Mouse (Mus musculus): ENCODE measurements around the gene 2010300C02Rik.
A peak's percentile ranks its signal among the peaks of the same experiment; 100 is the strongest.

2010300C02Rik gene

DNA sequence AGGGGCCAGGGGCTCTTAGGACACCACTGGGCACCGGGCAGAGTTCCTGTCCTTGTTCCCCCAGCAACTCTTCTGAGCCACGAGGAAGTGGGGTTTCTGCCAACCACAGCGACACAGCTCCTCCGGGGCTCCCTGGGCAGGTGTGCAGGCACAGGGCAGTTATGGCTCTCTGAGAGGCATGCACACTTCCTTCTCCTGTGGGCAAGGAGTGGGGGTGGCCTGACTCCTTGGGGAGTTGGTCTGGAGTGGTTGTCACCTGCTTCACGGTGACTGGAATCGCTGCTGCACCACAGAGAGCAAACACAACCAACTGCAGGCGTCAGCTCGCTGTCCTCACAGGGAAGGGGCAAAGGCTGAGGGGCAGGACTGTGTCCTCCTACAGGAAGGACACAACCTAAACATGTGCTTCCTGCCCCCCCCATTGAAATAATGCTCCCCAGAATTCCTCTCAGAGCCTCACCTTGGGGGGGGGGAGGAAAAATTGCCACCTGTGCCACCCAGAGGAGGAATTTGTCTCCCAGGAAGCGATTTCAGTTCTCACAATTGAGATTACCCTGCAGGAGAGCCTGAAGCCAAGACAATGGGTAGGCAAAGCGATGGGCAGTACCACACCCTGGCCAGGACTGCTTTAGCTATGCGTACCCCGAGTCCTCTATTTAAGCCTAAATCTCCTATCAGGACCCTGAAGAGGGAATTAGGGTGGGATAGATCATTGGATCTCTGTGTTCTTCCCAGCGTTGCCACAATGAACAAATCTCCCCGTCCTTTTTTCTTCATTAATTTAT, 54.2 kb downstream of the 2010300C02Rik start:
- no peak for DNase-seq

DNA sequence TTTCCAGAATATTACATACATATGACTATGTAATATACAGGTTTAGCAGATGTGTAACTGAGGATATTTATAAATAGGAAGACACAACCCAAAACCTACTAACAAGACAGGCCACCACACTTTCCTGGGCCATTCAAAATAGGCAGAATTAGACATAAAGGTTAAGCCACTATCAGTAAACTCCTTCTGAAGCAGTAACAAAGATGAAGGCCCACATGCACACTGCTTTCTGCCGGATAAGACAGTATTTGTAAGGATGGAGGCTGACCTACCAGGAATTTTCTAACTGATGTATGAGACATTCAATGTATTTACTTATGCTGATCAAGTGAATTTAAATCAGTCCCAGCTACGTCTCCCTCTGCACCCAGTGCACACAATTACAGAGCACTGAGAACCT, 55.4 kb downstream of the 2010300C02Rik start:
- no peak for DNase-seq

DNA sequence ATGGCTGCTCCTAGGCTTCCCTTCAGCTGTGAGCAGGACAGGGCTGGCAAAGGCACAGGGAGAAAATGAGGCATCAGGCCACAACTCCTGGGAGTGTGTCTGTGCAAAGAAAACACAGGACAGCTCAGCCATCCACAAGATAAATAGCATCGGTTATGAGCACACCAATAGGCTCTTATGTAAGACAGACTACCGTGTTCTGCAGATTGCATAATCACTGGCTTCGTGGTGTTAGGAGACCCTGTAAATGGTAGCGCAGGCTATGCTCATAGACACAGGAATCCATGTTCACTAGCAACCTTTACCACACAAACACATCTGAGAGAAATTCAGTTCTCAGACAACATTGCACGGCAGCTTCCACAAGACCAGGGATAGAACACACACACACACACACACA, 56.3 kb downstream of the 2010300C02Rik start:
- no peak for DNase-seq

DNA sequence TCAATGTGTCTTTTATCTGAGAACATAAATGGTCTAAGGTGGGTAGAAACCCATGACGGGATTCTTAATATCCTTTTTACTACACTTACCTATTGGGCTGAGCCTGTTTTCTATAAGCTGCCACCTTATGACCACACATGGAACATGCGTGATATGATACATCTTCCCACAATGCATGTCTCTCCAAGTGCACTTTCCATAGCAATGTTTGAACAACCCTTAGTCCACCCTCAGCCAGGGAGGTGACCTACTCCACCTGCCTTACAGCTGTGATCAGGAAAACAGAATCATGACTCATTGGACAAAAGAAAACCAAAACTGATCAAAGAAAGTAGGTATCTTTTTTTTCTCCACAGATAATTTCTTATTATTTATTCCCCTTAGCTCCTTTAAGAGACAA, 63.9 kb downstream of the 2010300C02Rik start:
- no peak for DNase-seq

DNA sequence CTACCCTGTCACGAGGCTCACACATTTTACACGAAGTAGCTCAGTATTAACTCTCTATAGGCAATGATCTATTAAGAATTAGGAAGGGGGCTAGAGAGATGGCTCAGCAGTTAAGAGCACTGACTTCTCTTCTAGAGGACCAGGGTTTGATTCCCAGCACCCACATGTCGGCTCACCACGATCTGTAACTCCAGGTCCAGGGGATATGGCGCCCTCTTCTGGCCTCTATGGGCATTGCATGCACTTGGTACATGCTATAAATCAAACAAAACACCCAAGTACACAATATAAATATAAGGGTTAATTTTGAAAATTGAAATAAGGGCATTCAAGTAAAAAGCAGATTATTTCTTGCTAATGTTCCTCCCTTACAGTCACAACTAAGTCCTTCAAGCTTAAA, 65.9 kb downstream of the 2010300C02Rik start:
- no peak for DNase-seq

DNA sequence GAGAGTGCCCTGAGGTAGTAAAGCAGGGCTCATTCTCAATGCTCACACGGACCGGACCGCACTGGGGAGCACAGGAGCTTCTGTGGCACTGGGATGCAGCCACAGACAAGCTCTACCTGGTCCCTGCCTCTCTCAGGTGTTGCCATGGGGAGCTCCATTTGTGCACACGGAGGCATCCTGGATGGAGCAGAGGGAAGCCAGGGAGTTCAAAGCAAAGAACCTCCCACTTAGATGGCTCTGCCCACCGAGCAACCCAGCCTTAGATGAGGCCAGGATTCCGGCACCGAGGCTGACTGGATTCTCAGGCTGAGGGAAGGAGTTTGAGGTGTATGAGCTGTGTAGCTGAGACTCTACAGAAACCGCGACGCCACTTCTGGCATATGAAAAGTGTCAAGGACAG, 72.8 kb downstream of the 2010300C02Rik start:
- DNase-seq, result no peak

DNA sequence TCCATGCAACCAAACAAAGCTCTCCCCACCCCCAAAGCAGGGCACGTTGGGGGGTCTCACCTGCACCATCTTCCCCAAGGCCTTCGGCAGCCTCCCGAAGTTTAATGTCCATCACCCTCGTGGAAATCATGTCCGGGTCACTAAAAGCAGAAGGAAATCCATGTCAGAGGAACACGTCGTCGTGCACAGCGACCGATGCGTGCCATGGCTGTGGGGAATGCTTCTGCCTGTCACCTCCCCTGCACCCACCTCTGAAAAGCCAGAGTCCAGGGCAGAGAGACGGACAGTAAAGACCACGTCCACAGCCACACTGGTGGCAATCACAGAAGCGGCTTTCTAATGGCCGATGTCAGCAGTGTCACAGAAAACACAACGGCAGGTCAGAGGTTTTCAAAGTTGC, 75.4 kb downstream of the 2010300C02Rik start:
- no peak for DNase-seq

DNA sequence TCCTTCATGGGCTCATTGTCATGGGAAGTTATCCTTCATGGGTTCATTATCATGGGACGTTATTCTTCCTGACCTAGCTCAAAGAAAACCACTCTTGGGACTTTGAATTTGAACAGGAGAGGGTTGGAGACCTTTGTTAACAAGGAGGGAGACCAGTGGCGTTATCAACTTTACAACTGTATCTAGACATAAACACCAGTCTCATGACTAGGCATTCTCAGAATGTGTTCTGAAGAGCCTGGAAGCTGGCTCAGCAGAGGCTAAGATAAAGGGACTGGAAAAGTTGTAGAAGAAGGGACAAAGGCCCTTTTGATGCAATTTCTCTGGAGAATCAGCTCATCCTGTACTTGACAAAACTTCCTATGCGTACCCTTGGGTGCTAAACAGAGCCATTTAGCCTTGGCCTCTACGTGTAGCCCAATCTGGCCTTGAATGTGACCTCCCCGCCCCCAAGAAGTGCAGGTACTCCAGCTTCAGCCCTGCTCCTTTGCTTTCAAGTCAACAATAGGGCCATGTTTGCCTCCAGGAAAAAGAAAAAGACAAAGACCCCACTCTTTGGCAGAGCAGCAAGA, 76.0 kb downstream of the 2010300C02Rik start:
- no peak for DNase-seq

DNA sequence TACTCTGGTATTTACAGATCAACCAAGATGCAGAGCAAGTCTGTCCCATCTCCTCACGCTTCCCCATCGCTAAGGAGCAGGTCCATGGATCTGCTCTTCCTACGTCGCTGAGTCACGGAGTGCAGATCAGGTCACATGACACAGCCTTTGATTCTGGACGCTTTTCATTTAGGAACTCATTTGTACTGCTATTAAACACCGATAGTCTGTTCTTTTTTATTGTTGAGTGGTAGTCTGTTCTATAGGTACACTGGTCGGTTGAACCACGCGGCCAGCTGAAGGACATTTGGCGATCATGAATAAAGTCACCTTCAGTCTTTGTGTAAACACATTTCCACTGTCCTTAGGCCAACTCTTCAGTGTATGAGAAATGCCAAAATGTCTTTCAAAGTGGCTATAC, 78.5 kb downstream of the 2010300C02Rik start:
- DNase-seq, result no peak

DNA sequence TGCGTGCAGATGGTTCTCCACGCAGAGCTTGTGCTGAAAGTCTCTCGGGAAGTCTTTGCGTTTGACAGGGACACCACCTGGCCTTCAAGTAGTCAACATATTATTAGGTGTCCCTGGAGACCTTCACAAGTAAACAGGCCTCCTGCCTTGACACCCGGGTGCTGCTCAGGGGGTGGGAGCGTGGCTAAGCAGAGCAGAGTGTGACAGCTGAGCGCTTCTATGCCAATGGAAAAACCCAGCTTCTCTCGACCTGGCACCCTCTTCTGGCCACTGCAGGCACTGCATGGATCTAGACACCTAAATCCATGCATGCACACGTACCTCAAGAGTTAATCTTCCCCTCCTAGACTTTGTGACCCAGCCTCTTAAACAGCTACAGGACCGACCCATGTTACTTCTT, 80.8 kb downstream of the 2010300C02Rik start:
- DNase-seq, result peak; percentile 87 to 88

DNA sequence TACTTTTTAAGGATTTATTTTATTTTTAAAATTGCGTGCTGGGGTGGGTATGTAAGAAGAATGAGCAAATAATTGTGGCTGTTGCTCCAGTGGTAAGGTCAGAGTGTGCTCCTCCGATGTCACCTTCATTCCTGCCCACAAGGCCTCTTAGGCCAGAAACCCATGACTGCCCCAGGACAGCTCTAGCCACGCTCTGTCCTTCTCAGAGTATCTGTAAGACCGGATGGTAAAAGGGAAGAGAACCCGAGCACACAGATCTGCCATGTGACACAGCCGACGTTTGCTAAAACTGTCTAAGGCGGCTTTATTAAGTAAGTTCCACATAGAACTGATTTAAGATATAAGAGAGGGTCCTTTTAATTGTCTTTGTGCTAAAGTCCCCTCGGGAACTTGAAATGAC, 81.3 kb downstream of the 2010300C02Rik start:
- DNase-seq, result no peak

DNA sequence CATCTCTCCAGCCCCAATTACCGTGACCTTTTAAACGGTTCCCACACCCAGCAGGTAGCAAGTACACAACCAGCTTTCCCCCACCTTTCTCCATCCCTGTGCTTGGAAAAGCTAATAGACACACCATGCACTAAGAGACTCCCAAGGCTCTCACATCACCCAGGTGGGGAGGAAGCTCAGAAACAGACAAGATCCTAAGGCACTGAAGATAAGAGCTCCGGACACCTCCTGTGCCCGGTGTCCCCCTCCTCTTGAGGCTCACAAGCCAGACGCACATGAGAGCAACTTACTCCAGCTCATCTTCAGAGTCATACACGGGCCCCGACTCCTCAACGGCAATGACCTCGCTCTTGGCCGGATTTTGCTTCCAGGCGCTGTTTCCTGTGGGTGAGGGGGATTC, 82.3 kb downstream of the 2010300C02Rik start:
- DNase-seq, result no peak

DNA sequence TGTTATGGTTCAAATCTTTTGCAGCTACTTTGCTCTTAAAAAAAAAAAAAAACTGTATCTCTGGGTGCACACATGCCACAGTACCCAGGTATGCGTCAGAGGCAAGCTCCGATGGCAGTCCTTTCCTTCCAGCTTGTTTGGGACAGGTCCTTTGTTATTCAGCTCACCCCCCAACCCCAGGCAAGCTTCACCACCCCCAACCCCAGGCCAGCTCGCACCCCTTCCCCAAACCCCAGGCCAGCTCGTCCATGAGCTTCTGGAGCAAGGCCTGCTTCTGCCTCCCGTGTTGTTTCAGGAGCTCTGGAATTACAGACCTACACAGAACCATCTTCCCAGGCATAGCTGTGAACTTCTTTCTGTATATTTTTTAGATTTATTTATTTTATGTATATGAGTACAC, 83.1 kb downstream of the 2010300C02Rik start:
- no peak for DNase-seq

DNA sequence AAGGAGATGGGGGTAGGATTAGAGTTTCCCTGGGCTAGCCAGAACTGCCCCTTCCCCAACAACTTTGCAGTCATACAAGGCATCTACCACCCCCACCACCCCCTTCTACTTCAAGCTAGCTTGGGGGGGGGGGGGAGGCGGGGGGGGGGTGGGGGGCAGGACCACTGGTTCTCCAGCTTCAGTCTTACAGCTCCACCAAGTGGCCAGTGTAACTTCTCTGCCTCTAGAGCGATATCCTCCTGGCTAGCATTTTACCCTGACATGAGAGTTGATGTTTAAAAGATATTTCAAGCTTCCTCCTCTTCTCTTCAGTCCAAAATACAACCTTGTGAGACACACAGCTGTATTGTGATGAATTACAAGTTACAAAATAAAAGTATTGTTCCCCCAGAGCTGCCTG, 83.7 kb downstream of the 2010300C02Rik start:
- DNase-seq, result peak; percentile 25 to 39

DNA sequence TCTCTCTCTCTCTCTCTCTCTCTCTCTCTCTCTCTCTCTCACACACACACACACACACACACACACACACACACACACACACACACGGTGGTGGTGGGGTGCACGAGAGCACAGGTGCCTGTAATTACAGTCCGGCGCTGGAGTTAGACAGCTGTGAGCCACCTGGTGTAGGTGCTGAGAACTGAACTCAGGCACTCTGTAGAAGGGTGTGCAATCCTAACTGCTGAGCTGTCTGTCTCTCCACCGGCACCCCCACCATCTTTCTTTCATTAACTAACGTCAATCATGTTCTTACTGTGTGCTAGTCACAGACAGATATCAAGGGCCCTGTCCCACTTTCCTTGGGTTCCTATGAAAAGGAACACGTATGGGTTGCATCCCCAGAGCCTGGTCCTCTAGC, 84.2 kb downstream of the 2010300C02Rik start:
- DNase-seq, result no peak

DNA sequence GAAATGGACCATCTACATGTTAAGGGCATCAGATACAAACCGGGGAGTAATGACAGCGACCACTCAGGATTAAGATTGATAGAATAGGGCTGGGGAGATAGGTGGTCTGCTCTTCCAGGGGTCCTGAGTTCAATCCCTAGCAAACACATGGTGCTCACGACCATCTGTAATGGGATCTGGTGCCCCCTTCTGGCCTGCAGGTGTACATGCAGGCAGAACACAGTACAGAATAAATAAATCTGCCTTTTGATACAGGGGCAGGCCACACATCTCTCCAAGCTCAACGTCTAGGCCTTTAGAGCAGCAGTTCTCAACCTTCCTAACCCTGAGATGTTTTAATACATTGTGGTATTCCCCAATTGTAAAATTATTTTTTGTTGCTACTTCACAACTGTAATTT, 85.2 kb downstream of the 2010300C02Rik start:
- DNase-seq, result peak; percentile 49 to 72

DNA sequence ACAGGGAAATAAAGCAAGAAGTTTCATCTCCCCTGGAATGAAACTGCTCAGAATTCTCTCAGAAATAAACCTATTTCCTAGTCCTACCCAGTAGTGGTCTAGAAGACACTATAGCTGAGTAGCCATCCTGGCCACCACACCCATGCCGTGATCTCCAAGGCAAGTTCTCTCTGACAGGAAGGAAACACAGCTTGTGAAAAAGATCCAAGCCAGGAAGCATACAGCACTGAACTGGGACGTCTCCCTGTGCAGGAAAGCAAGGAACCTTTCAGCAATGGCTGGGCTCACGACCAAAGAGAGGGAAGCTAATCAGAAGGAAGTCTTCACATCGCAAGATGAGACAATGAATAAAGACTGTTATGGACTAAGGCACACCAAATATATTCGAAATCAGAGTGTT, 86.4 kb downstream of the 2010300C02Rik start:
- DNase-seq, result no peak

DNA sequence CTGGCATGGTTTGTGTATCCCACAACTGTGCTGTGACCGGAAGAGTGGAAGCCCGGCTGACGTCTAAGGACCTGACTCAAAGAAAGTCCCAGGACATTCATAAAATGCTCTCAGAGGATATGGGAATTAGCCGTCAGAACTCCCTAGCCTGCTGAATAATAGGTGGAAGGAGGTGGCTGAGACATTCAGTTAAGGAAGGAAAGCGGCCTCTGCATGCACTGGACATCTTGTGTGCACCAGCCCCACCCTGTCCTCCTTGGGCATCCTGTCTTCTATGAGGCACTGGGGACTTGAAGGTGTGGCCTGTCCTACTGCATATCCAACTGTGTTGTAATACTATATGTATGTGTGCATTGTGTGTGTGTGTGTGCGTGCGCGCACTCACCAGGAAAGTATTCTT, 87.5 kb downstream of the 2010300C02Rik start:
- no peak for DNase-seq

DNA sequence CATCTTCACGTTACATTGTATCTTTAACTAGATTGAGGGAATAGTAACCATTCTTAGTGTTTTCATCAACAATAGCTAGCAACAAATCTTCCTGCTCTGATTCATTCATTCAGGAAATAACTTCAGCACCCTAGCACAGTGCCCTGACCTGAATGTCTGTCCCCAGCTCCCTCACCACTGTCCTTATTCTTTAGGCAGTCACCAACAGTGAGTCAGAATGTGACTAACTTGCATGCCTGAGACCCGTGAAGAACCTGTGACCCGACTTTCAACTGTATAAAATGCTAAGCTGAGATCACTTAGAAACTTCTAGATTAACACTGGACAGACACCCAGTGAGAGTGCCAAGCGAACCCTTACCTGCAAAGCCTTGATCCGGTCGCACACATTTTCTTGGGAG, 88.4 kb downstream of the 2010300C02Rik start:
- DNase-seq, result no peak

DNA sequence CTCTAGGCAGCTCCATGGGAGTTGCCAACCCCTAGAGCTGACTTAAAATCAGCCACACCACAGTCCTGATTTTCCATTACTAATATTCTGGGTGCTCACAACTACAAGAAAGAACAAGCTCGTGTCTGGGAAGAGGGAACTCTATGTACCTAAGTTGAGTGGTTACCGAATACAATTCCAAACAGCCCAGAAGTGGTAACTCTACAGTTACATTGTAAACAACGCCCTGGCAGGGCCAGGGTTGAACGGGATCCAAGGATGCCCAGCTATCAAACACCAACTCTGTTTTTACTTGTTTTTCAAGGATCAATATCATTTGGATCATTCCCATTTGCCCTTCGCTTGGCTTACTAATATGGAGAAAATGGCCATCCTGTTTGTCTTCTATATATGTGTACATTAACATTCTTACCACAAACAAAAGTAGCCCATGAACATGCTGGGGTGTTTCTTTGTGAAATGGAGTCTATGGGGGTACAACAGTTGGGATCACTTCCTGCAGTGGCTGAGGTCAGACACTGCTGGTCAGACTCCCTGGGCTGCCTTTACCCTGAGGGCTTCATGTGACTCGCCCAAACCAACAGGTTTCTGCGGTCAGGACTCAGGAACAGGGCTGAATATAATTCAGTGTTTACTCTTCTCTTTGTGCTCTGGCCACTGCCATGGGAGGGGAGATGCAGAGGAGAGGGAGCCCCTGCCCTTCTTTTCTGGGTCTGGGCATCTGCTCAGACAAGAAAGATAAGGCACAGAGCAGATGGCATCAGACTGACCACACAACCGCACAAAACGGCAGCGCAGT, 89.3 kb downstream of the 2010300C02Rik start:
- no peak for DNase-seq

DNA sequence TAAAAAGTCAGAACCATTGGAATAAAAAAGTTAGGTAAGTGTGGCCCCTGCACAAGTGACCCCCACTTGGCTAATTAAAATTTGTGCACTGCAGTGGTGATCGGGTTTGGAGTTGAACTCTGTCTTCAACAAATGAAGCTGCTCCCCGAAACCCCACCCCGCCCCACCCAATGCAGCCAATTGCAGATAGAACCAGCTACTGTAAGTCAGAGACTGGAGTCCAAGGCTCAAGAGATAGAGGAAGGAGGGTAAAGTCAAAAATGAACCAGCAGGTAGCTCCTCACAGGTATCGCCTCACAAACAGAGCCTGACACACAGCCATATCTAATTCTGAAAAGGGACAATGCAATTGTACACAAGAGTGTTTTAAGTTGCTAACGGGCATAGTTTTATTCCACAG, 90.0 kb downstream of the 2010300C02Rik start:
- no peak for DNase-seq

DNA sequence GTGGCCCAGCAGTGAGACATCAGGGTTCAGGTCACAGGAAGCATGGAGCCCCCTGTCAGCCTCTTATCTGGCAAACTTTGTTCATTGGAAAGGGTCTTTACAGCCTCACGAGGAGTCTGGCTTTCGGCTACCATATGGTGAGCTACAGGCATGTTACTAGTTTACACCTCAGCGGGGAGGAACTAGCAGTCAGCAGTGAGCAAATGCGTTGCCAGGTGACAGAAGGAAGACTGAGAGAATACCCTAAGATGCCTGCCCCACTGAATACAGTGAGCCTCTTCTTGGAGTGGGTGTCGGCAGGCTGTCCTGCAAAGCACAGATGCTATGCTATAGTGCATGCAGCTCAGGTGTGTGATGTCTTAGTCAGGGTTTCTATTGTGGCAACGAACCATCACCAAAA, 91.1 kb downstream of the 2010300C02Rik start:
- peak; percentile 64 to 76 for DNase-seq

DNA sequence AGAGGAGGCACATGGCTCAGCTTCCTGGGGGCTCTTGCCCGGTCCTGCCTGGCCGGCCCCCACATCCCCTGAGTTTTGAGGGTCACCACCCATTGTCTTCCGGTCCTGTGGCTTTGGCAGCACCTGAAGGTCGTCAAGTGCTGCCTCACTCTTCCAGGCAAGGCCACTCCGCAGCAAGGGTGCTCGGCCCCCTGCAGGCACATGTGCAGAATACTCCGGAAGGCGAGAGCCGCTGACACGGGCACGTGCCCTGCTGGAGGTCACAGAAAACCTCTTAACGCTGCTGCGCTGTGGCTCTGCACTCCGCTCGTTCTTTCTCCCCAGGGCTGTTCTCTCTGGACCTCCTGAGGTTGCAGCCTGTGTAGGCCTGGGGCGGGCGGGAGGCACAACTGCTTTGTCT, 95.7 kb downstream of the 2010300C02Rik start:
- no peak for DNase-seq

DNA sequence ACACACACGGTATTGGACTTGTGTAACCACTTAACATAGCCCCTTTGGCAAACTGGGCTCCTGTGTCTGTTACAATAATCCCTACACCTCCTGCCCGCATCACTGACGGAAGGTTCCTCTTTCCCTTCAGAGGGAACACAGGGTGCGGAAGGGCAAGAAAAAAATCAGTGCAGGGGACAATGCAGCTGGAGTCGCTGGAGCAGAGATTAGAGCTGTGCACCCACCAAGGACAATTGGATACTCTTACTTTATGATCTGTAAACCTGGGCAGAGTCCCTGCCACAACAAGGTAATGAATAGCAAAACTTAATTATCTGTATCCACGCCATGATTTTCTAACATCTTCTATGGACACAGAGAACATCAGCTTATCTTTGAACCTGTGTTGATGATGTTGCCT, 97.8 kb downstream of the 2010300C02Rik start:
- no peak for DNase-seq
